Mouse (Mus musculus) frontal cortex, adult (tissue): ENCODE data around the gene Cldn10.

Source experiments
- ATAC-seq: cut with Nextera tagmentation; 2 replicates; pipeline ENCODE4 v1.9.2; 2017; ENCODE audit warnings: mild to moderate bottlenecking, moderate library complexity, mixed read lengths; ENCODE audit not compliant: low TSS enrichment

Cldn10 gene

GRCm38 (mm10) chr14:118910332-118911222, 122.9 kb downstream of the Cldn10 start:
- ATAC-seq, result peak; percentile 74

GRCm38 (mm10) chr14:118911521-118911920, 123.8 kb downstream of the Cldn10 start:
- ATAC-seq, result no peak

- no peak for ATAC-seq
These were observed 125.9 kb downstream of the Cldn10 start for GRCm38 (mm10) chr14:118913651-118914050.

- ATAC-seq, result peak; percentile 46; the same call in 1 of the 2 replicates
These were observed 131.3 kb downstream of the Cldn10 start for GRCm38 (mm10) chr14:118919025-118919424.

- 0 out of 2 replicates have a peak, but pooled peaks have one; percentile 3 for ATAC-seq
These were observed 132.9 kb downstream of the Cldn10 start for GRCm38 (mm10) chr14:118920654-118921053.

- peak; percentile 13; the same call in 1 of the 2 replicates for ATAC-seq
These were observed 134.5 kb downstream of the Cldn10 start for GRCm38 (mm10) chr14:118922251-118922650.

- no peak for ATAC-seq
These were observed 135.0 kb downstream of the Cldn10 start for GRCm38 (mm10) chr14:118922667-118923184.
